Mouse (Mus musculus) 416B (cell line): ENCODE results near the gene Numbl.

Experiments
- DNase-seq: peaks from one replicate; pipeline ENCODE4 v3.0.0; 2011; ENCODE audit warnings: low read depth

The Numbl gene

DNA sequence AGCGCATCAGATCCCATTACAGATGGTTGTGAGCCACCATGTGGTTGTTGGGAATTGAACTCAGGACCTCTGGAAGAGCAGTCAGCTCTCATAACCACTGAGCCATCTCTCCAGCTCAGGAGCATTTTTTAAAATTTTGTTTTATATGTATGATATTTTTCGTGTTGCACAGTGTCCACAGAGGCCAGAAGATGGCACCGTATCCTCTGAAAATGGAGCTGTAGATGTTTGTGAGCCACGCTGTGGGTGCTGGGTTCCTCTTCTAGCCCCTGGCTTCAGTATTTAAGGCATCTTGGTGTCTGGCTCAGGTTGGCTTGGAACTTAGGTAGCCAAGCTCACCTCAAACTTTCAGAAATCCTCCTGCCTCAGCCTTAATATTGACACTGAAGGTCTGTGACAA, 38.3 kb downstream of the Numbl start:
- peak; percentile 34 for DNase-seq

DNA sequence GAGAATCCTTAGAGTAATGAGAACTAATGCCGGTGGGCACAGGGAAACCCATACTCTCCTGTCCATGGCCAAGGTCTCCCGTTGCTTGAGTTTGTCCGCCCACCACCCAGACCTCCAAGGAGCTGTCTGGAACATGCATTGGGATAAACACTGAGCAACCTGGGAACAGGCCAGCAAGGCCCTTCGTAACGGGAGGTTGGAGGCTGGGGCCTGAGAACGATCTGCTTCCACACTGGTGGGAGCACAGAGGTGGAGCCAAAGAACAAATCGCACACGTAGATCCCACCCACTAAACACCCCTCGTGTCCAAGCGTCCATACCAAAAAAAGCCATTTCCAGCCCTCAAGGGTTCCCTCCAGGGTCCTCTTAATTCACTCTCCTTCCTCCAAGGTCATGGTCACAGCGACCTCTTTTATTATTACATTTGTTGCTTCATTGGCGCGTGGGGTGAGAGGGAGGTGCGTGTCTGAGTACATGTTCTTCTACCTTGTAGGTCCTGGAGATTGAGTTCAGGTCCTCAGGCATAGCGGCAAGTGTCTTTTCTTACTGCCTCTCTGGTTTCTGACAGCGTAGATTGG, 39.9 kb downstream of the Numbl start:
- DNase-seq: no peak

DNA sequence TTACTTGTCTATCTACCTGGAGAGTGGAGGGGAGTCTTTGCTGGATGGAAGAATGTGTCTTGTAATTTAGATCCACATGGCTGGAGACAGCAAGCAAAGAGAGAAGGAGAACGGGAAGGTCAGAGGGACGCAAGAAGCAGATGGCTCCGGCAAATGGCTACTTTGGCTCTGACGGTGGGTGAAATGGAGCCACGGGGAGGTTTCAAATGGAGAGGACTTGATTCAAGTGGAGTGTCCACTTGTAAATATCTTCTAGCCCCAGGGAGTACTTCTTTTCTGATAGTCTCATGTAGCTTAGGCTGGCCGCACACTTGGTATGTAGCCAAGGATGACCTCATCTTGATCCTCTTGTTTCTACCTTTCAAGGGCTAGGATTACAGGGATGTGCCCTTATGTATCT, 40.6 kb downstream of the Numbl start:
- DNase-seq: no peak

DNA sequence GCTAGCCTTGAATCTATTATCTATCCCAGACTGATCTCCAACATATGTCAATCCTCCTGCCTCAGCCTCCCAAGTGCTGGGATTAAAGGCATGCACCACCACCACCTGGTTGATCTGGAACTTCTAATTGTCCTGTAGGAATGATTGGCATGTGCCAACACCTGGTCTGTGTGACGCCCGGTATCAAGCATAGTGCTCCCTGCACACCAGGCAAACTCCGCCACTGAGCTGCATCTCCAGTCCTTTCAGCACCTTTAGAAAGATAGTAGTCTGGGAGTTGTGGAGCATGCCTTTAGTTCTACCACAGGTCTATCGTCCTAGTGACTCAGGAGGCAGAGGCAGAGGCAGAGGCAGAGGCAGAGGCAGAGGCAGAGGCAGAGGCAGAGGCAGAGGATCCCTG, 42.1 kb downstream of the Numbl start:
- DNase-seq: no peak

DNA sequence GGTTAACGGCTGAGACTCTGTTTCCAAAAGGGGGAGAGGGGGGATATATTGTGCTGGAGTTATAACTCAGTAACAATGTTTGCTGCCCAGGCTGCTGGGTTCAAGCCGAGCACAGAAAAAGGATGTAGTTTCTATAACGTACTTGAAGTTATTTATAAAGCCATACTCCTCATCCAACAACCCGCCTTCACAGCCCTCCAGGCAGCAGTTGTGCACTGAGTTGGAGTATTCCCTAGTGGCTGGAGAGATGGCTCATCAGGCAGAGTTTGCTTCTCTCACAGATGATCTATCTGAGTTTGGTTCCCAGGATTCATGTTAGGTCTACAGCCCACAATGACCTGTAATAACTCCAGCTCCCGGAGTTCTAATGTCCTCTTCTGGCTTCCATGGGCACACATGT, 42.6 kb downstream of the Numbl start:
- DNase-seq: no peak

DNA sequence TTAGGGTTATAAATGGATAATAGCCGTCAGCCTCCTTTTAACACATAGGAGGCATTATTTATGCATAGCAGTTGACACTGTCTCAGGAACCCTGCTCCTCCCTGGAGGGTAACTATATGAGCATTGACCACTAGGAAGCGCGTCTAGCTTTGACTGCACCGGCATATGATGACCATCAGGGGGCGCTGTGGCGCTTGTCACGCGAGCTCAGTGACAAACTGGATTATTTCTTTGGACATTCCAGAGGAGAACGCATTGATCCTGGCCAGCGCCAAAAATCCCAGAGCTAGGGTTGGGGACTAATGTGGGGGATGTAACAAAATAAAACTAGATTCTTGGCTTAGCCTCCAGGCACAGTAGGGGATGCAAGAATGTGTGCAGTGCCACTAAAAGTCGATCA, 43.9 kb downstream of the Numbl start:
- DNase-seq: peak; percentile 83

DNA sequence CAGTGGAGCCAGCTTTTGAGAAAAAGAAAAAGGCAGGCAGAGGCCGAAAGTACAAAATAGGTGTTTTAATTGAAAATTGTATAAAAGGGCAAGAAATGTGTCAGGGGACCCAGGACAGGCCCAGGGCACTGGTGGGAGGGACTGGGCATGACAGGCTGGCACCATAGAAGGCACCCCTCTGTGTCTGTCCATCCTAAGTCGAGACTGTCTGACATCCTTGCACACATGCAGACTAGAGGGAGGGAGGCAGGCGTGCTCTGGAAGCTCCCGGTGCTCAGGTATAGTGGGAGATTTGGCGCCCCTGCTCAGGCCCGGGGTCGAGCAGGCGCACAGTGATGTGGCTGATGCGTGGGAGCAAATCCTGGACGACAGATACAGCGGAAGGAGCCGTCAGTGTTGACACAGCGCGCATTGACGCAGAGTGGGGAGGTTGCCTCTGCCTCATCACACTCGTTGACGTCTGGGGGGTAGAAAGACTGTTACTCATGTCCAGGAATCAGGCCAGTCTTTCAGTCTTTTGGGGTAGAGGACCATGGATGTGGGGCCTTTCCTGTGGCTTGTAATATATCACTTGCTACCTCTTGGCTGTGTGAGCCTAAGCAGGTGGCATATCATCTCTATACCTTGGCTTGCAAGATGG, 47.0 kb downstream of the Numbl start:
- no peak for DNase-seq

DNA sequence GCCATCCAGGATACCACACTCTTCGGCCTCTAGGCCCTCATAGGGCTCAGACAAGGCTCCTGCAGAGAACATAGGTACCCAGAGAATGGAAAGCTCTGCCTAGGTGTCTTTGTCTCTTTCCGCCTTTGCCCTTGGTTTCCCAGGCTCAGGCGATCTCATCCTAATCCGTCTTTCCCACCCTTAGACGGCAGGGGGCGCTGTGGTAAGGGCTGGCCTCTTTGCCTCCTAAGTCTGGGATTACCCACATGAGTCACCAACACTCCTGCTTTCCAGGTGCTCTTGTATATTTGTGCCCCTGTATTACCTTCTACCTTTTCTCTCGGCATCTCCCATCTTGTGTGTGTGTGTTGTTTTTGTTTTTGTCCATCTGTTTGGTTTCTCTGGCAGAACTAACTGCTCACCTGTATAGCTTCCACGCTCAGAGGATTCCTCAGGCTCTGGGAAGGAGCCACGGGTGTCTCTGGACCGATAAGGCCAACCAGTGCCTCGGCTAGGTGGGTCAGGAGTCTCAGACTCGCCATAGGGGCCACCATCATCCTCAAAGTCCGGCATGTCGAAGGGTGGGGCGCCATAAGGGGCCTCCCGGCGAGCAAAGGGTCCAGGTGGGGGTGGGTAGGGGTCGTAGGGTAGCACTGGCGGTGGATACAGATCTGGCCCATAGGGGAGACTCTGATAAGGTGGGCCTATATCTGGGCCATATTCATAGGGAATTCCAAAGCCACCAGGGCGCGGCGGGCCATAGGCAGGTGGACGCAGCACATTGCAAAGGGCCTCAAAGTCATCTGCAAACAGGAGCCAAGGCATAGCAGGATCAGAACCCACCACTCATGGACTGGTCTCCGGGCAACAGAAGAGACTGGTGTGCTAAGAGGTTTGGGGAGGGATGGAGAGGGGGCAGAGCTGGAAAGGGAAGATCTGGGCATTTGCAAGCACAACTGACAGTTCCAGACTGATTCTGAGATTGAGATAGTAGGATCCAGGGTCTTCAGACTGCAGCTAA, 48.2 kb downstream of the Numbl start:
- peak; percentile 53 for DNase-seq

DNA sequence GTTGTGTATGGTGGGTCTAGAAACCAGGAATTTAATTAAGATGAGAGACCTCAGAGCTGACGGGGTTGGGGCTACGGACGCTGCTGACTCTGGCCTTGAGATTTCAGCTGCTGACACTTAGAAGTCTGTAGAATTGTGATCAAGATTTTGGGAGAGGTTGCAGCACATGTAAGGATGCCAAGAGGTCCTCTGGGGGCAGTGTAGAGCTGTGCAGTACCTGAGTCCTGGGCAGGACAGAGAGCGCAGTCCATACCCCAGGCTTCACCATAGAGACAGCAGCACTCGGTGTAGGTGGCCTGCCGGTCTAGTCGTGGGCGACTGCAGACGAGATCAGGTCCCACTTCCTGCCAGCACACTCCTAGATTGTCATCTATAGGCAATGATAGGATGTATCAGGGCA, 49.3 kb downstream of the Numbl start:
- DNase-seq: peak; percentile 34

DNA sequence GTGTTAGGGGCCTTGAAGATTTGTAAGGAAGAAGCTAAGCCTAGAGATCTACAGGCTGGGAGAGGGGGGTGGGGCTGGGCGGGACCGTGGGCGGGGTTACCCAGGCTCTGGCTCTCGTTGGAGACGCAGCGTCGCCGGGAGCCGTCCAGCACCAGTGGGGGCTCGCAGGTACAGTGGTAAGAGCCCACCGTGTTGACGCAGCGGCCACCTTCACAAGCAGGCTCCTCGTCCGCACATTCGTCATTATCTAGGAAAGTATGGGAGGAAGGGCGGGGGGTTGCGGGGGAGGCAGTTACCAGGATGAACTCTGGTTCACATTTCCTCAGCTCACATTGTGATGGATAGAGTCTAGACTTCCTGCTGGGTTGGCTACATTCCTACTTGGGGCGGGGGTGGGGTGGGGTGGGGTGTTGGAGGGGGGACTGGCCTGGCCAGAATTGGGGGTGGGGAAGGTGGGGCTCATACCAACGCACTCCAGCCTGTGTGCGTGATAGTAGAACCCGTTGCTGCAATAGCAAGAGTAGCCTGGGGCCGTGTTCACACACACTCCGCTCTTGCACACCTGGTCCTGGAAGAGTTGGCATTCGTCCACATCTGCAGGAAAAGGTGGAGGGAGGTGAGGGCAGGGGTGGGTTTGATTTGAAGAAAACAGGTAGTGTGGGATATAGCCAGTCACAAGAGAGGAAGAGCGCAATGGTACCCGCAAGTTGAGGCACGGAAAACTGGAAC, 50.8 kb downstream of the Numbl start:
- DNase-seq: no peak

DNA sequence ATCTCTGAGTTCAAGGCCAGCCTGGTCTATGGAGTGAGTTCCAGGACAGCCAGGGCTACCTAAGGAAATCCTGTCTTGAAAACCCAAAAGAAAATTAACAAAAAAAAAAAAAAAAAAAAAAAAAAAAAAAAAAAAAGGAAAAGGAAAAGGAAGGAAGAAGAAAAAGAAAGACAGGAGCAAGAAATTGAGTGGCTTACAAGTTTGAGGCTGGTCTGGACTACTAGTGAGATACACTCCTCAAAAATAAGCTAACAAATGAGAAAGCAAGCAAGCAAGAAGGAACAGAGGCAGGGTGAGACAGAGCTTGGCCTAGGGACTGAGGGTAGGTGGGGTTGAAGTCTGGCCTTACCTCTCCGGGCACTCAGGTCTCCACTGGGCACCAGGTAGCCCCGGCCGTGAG, 51.6 kb downstream of the Numbl start:
- no peak for DNase-seq

DNA sequence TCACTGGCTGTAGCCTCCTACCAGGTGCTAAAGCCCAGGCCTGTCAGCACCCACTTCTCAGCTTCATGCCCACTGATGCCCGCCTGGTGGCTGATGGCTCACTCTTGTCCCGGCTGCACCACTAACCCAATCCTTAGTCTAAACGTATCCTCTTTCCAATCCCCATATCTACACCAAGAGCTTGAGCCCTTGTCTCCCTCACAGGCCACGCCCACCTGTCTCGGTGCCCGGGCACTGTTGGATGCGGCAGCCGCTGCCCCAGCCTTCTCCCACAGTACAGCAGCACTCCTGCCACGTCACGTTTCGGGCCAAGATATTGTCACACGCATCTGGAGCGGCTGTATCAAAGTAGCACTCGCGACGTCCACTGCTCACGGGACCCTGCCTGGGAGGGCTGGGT, 52.1 kb downstream of the Numbl start:
- no peak for DNase-seq

DNA sequence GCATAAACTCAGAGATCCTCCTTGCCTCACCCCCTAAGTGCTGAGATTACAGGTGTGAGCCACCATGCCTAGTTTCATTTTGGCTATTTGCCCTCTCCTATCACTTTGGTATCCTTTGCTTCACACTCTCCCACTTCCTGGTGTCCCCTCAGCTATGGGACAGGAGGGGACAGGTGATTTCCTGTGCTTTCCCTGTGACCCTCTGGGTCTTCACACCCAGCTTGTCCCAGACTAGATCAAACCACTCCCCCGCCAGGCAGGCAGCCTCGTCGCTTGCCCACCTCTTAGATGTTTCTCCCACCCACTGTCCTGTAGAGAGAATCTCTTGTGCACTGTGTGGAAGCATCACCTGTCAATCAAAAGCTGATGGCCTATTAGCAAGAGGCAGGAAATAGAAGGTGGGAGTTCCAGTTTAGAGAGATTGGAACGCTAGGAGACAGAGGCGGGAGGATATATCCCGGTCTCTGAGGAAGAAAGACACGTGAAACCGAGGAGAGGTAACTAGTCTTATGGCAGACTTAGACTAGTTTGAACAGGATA, 52.8 kb downstream of the Numbl start:
- no peak for DNase-seq

DNA sequence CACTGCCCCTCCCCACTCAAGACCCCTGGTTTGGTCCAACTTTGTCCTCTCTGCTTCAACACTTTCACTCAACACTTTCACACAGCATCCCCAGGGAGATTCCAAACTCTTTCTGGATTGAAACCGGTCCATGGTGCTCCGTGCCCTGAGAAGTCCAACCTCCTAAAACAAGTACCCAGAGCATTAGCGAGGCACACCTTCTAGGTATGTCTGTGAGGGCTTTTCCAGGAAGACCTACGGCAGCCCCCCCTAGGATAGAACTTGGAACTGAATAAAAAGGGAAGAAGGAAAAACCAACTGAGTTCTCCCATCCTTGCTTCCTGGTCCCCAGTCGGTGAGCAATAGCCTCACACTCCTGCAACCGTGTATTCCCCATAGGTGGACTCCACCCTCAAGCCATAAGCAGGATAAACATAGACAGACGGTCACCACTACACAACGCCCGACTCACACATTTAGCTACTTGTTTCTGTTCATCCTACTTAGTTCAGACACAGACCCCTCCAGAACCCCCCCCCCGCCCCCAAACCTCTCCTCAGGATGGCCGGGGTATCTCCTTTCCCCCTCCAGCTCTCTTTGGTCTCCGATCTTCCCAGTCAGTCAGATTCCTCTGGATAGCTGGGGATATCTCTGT, 53.5 kb downstream of the Numbl start:
- no peak for DNase-seq

DNA sequence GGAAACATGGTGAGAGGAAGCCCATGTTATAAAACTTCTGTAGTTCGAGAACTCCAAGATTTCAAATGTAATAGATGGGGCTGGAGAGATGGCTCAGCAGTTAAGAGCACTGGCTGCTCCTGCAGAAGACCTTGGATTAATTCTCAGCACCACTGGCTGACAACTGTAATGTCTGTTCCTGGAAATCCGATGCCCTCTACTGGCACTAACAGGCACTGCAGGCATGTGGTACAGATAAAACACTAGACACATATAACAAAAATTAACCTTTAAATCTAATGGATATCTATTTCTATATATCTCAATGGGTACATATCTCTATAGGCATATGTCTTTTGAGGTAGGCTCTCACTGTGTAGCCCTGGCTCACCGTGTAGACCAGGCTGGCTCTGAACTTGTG, 56.2 kb downstream of the Numbl start:
- no peak for DNase-seq

DNA sequence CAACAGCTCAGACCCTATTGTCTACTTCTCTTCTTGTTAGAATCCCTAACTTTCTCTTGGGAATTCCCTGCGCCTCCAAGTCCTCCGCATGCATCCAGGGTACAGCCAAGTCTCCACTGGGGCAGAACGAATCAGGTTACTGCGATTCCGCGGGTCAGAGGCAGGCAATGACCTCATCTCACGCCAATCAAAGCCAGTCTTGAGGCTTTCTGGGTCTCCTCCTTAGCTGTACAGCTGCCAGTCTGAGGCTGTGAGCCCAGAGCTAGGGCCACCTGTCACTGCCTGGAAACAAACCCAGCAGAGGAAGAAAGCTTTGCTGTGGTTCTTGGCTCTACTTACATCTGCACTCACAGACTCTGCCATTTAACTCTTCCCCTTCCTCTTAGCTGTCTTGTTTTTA, 57.7 kb downstream of the Numbl start:
- DNase-seq: no peak

DNA sequence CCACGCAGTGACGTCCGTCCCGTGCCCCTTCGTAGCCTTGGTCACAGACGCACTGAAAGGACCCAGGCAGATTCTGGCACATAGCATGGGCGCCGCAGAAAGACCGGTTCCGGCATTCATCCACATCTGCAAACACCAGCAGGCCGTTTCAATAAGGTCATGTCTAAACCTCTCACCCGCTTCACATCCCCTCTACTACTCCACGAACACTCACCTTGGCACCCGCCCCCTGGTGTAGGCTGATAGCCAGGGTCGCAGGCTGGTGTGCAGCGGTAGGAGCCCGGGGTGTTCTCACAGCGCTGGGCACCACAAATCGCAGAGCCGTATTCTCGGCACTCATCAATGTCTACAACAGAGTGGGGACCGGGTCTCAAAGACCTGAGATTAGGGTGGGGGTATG, 61.2 kb downstream of the Numbl start:
- DNase-seq: no peak

DNA sequence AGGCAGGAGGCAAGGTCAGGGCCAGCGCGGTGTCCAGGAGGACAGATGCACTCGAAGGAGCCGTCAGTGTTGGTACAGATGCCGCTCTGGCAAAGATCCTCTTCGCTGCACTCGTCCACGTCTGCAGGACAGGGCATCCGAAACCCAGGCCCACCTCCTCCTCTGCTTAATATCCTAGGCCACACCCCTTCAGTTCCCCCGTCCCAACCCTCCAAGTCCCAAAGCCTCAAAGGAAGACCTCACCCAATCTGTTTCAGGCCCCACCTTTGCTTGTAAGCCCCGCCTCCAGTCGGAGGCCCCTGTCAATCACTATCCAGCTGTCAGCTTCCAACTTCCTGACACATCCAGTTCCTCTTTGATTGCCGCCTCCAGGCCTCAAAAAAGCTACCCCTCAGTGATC, 64.1 kb downstream of the Numbl start:
- no peak for DNase-seq

DNA sequence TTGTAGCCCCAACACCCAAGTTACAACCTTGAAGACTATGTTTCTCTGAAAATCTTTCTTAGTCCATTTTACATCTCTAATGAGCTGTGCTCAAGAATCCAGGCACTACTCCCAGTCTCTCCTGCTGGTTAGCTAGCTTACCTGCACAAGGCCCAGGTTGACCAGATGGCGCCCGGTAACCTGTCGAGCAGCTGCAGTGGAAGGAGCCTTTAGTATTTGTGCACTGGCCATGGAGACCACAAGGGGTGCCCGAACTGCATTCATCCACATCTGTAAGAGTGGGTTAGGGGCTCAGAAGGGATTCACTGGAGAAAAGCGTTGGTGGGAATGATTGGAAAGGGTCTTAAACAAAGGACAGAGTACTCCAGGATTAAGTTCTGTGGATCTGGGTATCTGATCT, 64.8 kb downstream of the Numbl start:
- DNase-seq: no peak

DNA sequence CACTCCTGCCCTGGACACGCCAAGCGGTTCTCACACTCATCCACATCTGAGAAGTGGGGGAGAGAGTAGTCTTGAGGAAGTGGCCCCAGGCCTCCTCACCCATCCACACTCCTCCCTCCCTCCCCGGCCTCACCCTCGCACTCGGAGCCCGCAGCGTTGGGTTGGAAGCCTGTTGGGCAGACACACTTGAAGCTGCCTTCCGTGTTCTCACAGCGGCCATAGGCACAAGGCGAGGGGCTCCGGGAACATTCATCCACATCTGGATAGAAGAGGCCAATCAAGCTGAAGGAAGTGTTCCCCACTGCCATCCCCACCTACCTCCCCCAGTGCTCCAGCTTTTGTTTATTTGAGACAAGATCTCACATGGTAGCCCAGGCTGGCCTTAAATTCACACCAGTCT, 65.9 kb downstream of the Numbl start:
- no peak for DNase-seq

DNA sequence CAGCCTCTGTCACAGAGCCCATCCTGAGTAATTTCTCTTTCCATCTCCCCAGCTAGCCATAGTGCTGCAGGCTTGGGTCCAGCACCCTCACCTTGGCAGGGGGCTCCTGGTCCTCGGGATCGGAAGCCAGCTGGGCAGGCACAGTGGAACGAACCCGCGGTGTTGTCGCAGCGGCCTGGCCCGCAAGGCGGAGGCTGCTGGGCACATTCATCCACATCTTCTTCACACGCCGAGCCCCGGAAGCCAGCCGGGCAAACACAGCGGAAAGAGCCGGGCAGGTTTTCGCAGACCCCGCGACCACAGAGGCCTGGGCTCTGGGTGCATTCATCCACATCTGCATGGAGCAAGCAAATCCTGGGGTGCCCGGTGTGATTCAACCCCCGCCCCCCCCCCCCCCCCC, 66.7 kb downstream of the Numbl start:
- DNase-seq: no peak

DNA sequence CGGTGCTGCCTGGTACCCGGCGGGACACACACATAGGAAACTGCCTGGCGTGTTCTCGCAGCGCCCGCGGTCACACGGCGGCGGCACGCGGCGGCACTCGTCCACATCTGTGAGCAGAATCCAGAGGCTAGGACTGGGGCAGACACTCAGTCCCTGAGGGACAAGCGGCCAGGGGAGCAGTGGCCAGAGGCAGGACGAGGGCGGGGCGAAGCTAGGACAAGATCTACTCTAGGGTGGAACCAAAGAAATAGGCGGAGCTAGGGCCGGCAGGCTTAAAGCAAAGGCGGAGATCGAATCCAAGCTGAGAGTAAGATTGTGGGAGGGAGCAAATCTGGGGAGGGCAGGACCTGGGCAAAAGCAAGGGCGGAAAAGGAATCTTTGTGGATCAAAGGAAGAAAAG, 67.5 kb downstream of the Numbl start:
- DNase-seq: no peak
